Mouse (Mus musculus) liver, embryonic 13.5 days (tissue): ENCODE results near the gene Col6a2. TPM values are rescaled to one million over a fixed set of nuclear protein-coding genes. Genes with fewer than 3 reads are reported as not detected.

ENCODE experiments used
- ATAC-seq: fragments of 200-750 bp; cut with Nextera tagmentation; 2 replicates; pipeline ENCODE4 v1.8.0; 2017; ENCODE audit warnings: low read depth, mild to moderate bottlenecking, moderate number of reproducible peaks, moderate library complexity
- DNase-seq: peaks from one replicate; pipeline ENCODE4 v3.0.0; 2022
- H3K27ac ChIP-seq: fragments of 300-500 bp; sonication (generic); 2 replicates; pipeline ENCODE4 v1.5.1; 2015; ENCODE audit warnings: moderate library complexity, mild to moderate bottlenecking, inconsistent platforms
- H3K27me3 ChIP-seq: fragments of 300-500 bp; sonication (generic); 2 replicates; pipeline ENCODE4 v1.6.1; 2015; ENCODE audit warnings: mild to moderate bottlenecking, inconsistent platforms
- H3K36me3 ChIP-seq: fragments of 300-500 bp; sonication (generic); 2 replicates; pipeline ENCODE4 v1.6.1; 2015; ENCODE audit warnings: mild to moderate bottlenecking, inconsistent platforms
- H3K4me1 ChIP-seq: fragments of 300-500 bp; sonication (generic); replicated peaks from 2 replicates; pipeline ENCODE4 v1.6.1; 2015; ENCODE audit warnings: inconsistent platforms
- H3K4me2 ChIP-seq: fragments of 300-500 bp; sonication (generic); 2 replicates; pipeline ENCODE4 v1.6.1; 2015; ENCODE audit warnings: inconsistent platforms, mild to moderate bottlenecking, moderate library complexity
- H3K4me3 ChIP-seq: fragments of 300-500 bp; sonication (generic); replicated peaks from 2 replicates; pipeline ENCODE4 v1.5.1; 2015; ENCODE audit warnings: mild to moderate bottlenecking, inconsistent platforms
- H3K9ac ChIP-seq: fragments of 300-500 bp; sonication (generic); 2 replicates; pipeline ENCODE4 v1.6.1; 2015; ENCODE audit warnings: mild to moderate bottlenecking, inconsistent platforms
- H3K9me3 ChIP-seq: fragments of 300-500 bp; sonication (generic); replicated peaks from 2 replicates; pipeline ENCODE4 v1.6.1; 2016; ENCODE audit warnings: inconsistent platforms
- WGBS: fragments of 180-500 bp; shearing (Covaris S2); methylation state at CpG from one replicate; pipeline ENCODE4 v1.1.7; 2015; ENCODE audit not compliant: insufficient replicate concordance; 5-methylcytosine and 5-hydroxymethylcytosine counted together
- polyA plus RNA-seq: library from polyadenylated mRNA; unstranded; fragments of >200 nt; fragmentation: Nextera tagmentation; extraction: Ambion mirVana; gene quantifications from 2 replicates; pipeline ENCODE4 v1.2.1, GENCODE M21; 2015

Col6a2 gene
- polyA plus RNA-seq, 1 experiment from 2014 or later, result 9.5 TPM

GRCm38 (mm10) chr10:76632630-76633029 is 9.2 kb upstream of the Col6a2 start:
- Histone ChIP-seq H3K27ac (no peak overlapping the region), H3K4me3 (no peak overlapping the region), H3K27me3 (no peaks in the 10 kb centered on the region), H3K36me3 (no peaks in the 10 kb centered on the region), H3K4me1 (no peaks in the 10 kb centered on the region), H3K9me3 (no peaks in the 10 kb centered on the region), H3K9ac (no peak overlapping the region), H3K4me2 (no peak overlapping the region)
- DNase-seq, result no peak
- 57% methylated on average over 8 of the region's 8 CpGs for WGBS
- no peak for ATAC-seq

GRCm38 (mm10) chr10:76630657-76631056 is 7.2 kb upstream of the Col6a2 start:
- Histone ChIP-seq H3K4me2 (no peak overlapping the region), H3K9ac (no peak overlapping the region), H3K9me3 (no peaks in the 10 kb centered on the region), H3K36me3 (no peaks in the 10 kb centered on the region), H3K27ac (no peak overlapping the region), H3K4me1 (no peaks in the 10 kb centered on the region), H3K4me3 (no peak overlapping the region), H3K27me3 (no peaks in the 10 kb centered on the region)
- DNase-seq (no peak), ATAC-seq (no peak)
- WGBS, result 68% methylated on average over 1 of the region's 1 CpGs

GRCm38 (mm10) chr10:76627714-76628113 is 4.3 kb upstream of the Col6a2 start:
- no peak overlapping the region for H3K27ac ChIP-seq
- 68% methylated on average over 5 of the region's 5 CpGs for WGBS
- no peaks in the 10 kb centered on the region for H3K27me3 ChIP-seq
- H3K4me1 ChIP-seq, result 0 out of 2 replicates have a peak, but pooled peaks cover 4% of the 10 kb centered on the region
- H3K9ac ChIP-seq, result no peak overlapping the region
- H3K9me3 ChIP-seq, result no peaks in the 10 kb centered on the region
- ATAC-seq (no peak), DNase-seq (no peak)
- H3K4me3 ChIP-seq, result no peak overlapping the region
- H3K36me3 ChIP-seq, result no peaks in the 10 kb centered on the region
- H3K4me2 ChIP-seq, result no peak overlapping the region

- no peak overlapping the region for H3K27ac ChIP-seq
- H3K9me3 ChIP-seq, result no peaks in the 10 kb centered on the region
- WGBS, result 61% methylated on average over 7 of the region's 7 CpGs
- H3K4me3 ChIP-seq, result no peak overlapping the region
- ATAC-seq (no peak), DNase-seq (no peak)
- no peak overlapping the region for H3K4me2 ChIP-seq
- H3K4me1 ChIP-seq, result 0 out of 2 replicates have a peak, but pooled peaks cover 4% of the 10 kb centered on the region
- no peak overlapping the region for H3K9ac ChIP-seq
- H3K27me3 ChIP-seq, result no peaks in the 10 kb centered on the region
- H3K36me3 ChIP-seq, result no peaks in the 10 kb centered on the region
These were observed 1.5 kb upstream of the Col6a2 start for GRCm38 (mm10) chr10:76624903-76625302.

GRCm38 (mm10) chr10:76623734-76624133 is 304 bp upstream of the Col6a2 start:
- H3K4me1 ChIP-seq, result 0 out of 2 replicates have a peak, but pooled peaks cover 4% of the 10 kb centered on the region
- H3K9ac ChIP-seq, result no peak overlapping the region
- H3K36me3 ChIP-seq, result no peaks in the 10 kb centered on the region
- no peaks in the 10 kb centered on the region for H3K9me3 ChIP-seq
- DNase-seq, result no peak
- no peak overlapping the region for H3K27ac ChIP-seq
- no peak for ATAC-seq
- no peak overlapping the region for H3K4me3 ChIP-seq
- H3K27me3 ChIP-seq, result no peaks in the 10 kb centered on the region
- 12% methylated on average over 7 of the region's 7 CpGs for WGBS
- no peak overlapping the region for H3K4me2 ChIP-seq

- no peak for DNase-seq
- Histone ChIP-seq H3K27ac (no peak overlapping the region), H3K27me3 (no peaks in the 10 kb centered on the region), H3K4me3 (peak overlapping the region; percentile 39), H3K9me3 (no peaks in the 10 kb centered on the region), H3K36me3 (no peaks in the 10 kb centered on the region), H3K4me2 (peak overlapping the region; percentile 47), H3K9ac (0 out of 2 replicates have a peak overlapping the region, but pooled peaks have one; percentile 26), H3K4me1 (0 out of 2 replicates have a peak, but pooled peaks cover 4% of the 10 kb centered on the region)
- WGBS, result 55% methylated on average over 4 of the region's 4 CpGs
- ATAC-seq, result no peak
These were observed 1.0 kb downstream of the Col6a2 start for GRCm38 (mm10) chr10:76622411-76622810.

- no peaks in the 10 kb centered on the region for H3K4me1 ChIP-seq
- no peaks in the 10 kb centered on the region for H3K36me3 ChIP-seq
- no peak overlapping the region for H3K4me2 ChIP-seq
- DNase-seq (no peak), ATAC-seq (no peak)
- no peak overlapping the region for H3K27ac ChIP-seq
- no peak overlapping the region for H3K9ac ChIP-seq
- H3K27me3 ChIP-seq, result no peaks in the 10 kb centered on the region
- 65% methylated on average over 7 of the region's 7 CpGs for WGBS
- no peak overlapping the region for H3K4me3 ChIP-seq
- no peaks in the 10 kb centered on the region for H3K9me3 ChIP-seq
These were observed 11.0 kb downstream of the Col6a2 start for GRCm38 (mm10) chr10:76612473-76612872.

GRCm38 (mm10) chr10:76602690-76603089 is 20.7 kb downstream of the Col6a2 start:
- Histone ChIP-seq H3K4me1 (no peaks in the 10 kb centered on the region), H3K36me3 (no peaks in the 10 kb centered on the region), H3K4me2 (no peak overlapping the region), H3K4me3 (no peak overlapping the region), H3K9ac (no peak overlapping the region), H3K27ac (no peak overlapping the region), H3K27me3 (no peaks in the 10 kb centered on the region), H3K9me3 (no peaks in the 10 kb centered on the region)
- ATAC-seq (no peak), DNase-seq (no peak)
- 37% methylated on average over 3 of the region's 3 CpGs for WGBS

GRCm38 (mm10) chr10:76596338-76596737 is 27.1 kb downstream of the Col6a2 start:
- no peaks in the 10 kb centered on the region for H3K4me1 ChIP-seq
- no peak overlapping the region for H3K4me2 ChIP-seq
- H3K27ac ChIP-seq, result no peak overlapping the region
- no peak overlapping the region for H3K4me3 ChIP-seq
- ATAC-seq (no peak), DNase-seq (no peak)
- 81% methylated on average over 31 of the region's 31 CpGs for WGBS
- no peak overlapping the region for H3K9ac ChIP-seq
- no peaks in the 10 kb centered on the region for H3K36me3 ChIP-seq
- H3K27me3 ChIP-seq, result no peaks in the 10 kb centered on the region
- H3K9me3 ChIP-seq, result no peaks in the 10 kb centered on the region

GRCm38 (mm10) chr10:76590197-76590596 is 33.2 kb downstream of the Col6a2 start:
- 68% methylated on average over 11 of the region's 11 CpGs for WGBS
- H3K27me3 ChIP-seq, result no peaks in the 10 kb centered on the region
- DNase-seq (no peak), ATAC-seq (no peak)
- H3K4me2 ChIP-seq, result no peak overlapping the region
- H3K4me3 ChIP-seq, result no peak overlapping the region
- H3K36me3 ChIP-seq, result no peaks in the 10 kb centered on the region
- no peaks in the 10 kb centered on the region for H3K9me3 ChIP-seq
- no peak overlapping the region for H3K9ac ChIP-seq
- H3K27ac ChIP-seq, result no peak overlapping the region
- H3K4me1 ChIP-seq, result no peaks in the 10 kb centered on the region

- DNase-seq (no peak), ATAC-seq (no peak)
- 26% methylated on average over 1 of the region's 1 CpGs for WGBS
- Histone ChIP-seq H3K4me2 (no peak overlapping the region), H3K4me3 (no peak overlapping the region), H3K9ac (no peak overlapping the region), H3K36me3 (0 out of 2 replicates have a peak, but pooled peaks cover 2% of the 10 kb centered on the region), H3K9me3 (no peaks in the 10 kb centered on the region), H3K4me1 (no peaks in the 10 kb centered on the region), H3K27ac (no peak overlapping the region), H3K27me3 (no peaks in the 10 kb centered on the region)
These were observed 37.2 kb downstream of the Col6a2 start for GRCm38 (mm10) chr10:76586190-76586589.

- WGBS, result 18% methylated on average over 10 of the region's 10 CpGs
These were observed 39.3 kb downstream of the Col6a2 start for GRCm38 (mm10) chr10:76584138-76584537.

More at GRCm38 (mm10) chr10:76584138-76584537, 39.3 kb downstream of the Col6a2 start:
- Histone ChIP-seq H3K9me3 (no peaks in the 10 kb centered on the region), H3K36me3 (0 out of 2 replicates have a peak, but pooled peaks cover 3% of the 10 kb centered on the region), H3K4me1 (peaks cover 5% of the 10 kb centered on the region; the same call in 1 of the 2 replicates), H3K27ac (no peak overlapping the region), H3K4me3 (no peak overlapping the region), H3K27me3 (no peaks in the 10 kb centered on the region), H3K4me2 (no peak overlapping the region), H3K9ac (no peak overlapping the region)
- ATAC-seq (0 out of 2 replicates have a peak, but pooled peaks have one; percentile 19), DNase-seq (no peak)
